Mouse (Mus musculus): ENCODE data around the gene Lmo7. TPM values are rescaled to one million over a fixed set of nuclear protein-coding genes. Genes with fewer than 3 reads are reported as not detected.

The Lmo7 gene
- total RNA-seq, 2 experiments from 2014 or later, result 396 to 411 TPM

Other genes starting within 250 kb of the Lmo7 start
- gene Tbc1d4, start 120.8 kb upstream of the Lmo7 start, total RNA-seq (2021), result 10 to 100 TPM; 58.2 to 70.1 TPM
- gene Commd6, start 89.3 kb upstream of the Lmo7 start, total RNA-seq (2021), result 10 to 100 TPM; 29.3 to 30.5 TPM
- 10 to 100 TPM; 28.9 to 30.3 TPM for gene Uchl3, start 76.0 kb upstream of the Lmo7 start, total RNA-seq (2021)
- 1 to 10 TPM in 1 of 2 experiments, under 1 TPM in 1; 0.68 to 1.2 TPM for gene Gm9922, start 143 bp upstream of the Lmo7 start, total RNA-seq (2021)

Data from heart, postnatal 25 days (tissue).